Mouse (Mus musculus) spleen, postnatal 0 days (tissue): ENCODE data around the gene Llgl2. TPM values are rescaled to one million over a fixed set of nuclear protein-coding genes. Genes with fewer than 3 reads are reported as not detected.

Source experiments
- polyA plus RNA-seq: library from polyadenylated mRNA; unstranded; fragments of >200 nt; fragmentation: Nextera tagmentation; extraction: Ambion mirVana; gene quantifications from 2 replicates; pipeline ENCODE4 v1.2.1, GENCODE M21; 2015

Gene Llgl2
- polyA plus RNA-seq: 2.9 and 3.4 TPM in 2 replicates

GRCm38 (mm10) chr11:115823774-115824740, at the start of gene Llgl2:
TSS of gene Llgl2 (plus strand) at chr11:115824049.

GRCm38 (mm10) chr11:115813507-115814296, 10.1 kb upstream of the Llgl2 start, which contains the start of gene Caskin2:
TSS of gene Caskin2 (minus strand) at chr11:115813639.

DNA sequence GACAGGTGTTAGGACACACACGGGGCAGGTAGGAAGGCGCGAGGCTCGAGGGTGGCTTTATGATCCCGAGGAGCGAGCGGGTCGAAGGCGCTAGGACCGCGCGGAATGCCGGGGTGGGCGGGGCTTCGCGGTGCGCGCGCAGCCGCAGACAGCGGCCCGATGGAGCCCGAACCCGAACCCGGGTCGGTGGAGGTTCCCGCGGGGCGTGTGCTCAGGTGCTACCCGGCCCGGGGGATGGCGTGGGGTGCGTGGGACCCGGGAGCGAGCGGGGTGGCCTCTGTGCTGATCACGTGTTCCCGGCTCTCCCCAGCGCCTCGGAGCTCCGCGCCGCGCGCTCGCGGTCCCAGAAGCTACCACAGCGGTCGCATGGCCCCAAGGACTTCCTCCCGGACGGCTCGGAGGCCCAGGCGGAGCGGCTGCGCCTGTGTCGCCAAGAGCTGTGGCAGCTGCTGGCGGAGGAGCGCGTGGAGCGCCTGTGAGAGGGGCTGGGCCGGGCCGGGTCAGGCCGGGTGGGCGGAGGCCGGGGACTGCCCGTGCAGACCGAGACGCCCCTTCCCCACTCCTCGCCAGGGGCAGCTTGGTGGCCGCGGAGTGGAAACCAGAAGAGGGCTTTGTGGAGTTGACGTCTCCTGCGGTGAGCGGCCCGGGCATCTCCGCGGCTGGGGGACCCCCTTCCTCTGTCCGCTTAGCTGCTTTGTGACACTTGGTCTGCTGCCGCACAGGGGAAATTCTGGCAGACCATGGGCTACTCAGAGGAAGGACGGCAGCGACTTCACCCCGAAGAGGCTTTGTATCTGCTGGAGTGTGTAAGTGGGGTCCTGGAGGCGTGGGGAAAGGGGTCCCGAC, 9.0 kb upstream of the Llgl2 start, which contains the start of gene Tsen54:
Tsen54 (plus strand) TSS at position 120 of the 846 bp plus-strand sequence.

DNA sequence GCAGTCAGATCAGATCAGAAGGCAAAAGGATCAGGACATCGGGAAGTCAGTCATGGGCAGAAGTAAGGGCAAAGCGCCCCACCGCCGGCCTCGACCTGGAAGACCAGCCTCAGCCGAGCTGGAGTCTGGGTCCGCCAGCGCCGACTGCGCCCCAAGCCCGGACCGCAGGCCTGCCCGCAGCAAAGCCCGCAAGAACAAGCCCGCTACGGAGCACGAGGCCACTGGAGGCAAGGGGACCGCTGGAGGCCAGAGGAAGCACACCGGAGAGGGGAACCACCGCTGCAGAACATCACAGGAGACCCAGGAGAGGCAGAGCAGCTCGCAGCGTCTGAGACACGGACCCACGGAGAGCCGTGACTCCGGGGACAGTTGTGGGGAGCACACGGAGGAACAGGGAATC, 34.5 kb downstream of the Llgl2 start, which contains the start of gene Myo15b:
Myo15b (plus strand) TSS at position 53 of the 400 bp plus-strand sequence.

GRCm38 (mm10) chr11:115899486-115900266, 75.8 kb downstream of the Llgl2 start, which contains the start of gene Smim5:
TSS of gene Smim5 (plus strand) at chr11:115899966.

Other genes with a start within 250 kb of the Llgl2 start
- gene Mrps7, start 220.1 kb upstream of the Llgl2 start, polyA plus RNA-seq: 48.3 and 49.0 TPM in 2 replicates
- gene Gga3, start 220.0 kb upstream of the Llgl2 start, polyA plus RNA-seq: 8.6 and 8.9 TPM in 2 replicates
- gene Mif4gd, start 211.1 kb upstream of the Llgl2 start, polyA plus RNA-seq: 40.0 and 42.2 TPM in 2 replicates
- gene Slc25a19, start 195.8 kb upstream of the Llgl2 start, polyA plus RNA-seq: 12.7 and 15.1 TPM in 2 replicates
- 55.2 and 60.1 TPM in 2 replicates for gene Grb2, start 115.5 kb upstream of the Llgl2 start, polyA plus RNA-seq
- gene Tmem94, start 58.6 kb upstream of the Llgl2 start, polyA plus RNA-seq: 7.7 and 9.8 TPM in 2 replicates
- gene Caskin2, start 10.4 kb upstream of the Llgl2 start, polyA plus RNA-seq: 4.4 and 5.7 TPM in 2 replicates
- 16.1 and 18.3 TPM in 2 replicates for gene Tsen54, start 9.3 kb upstream of the Llgl2 start, polyA plus RNA-seq
- gene Myo15b, start 34.4 kb downstream of the Llgl2 start, polyA plus RNA-seq: 0.76 and 0.81 TPM in 2 replicates
- 47.8 and 61.8 TPM in 2 replicates for gene Smim5, start 75.9 kb downstream of the Llgl2 start, polyA plus RNA-seq
- 8.5 and 11.9 TPM in 2 replicates for gene Smim6, start 88.0 kb downstream of the Llgl2 start, polyA plus RNA-seq
- 26.1 and 26.4 TPM in 2 replicates for gene Sap30bp, start 109.2 kb downstream of the Llgl2 start, polyA plus RNA-seq
- 9.9 and 10.8 TPM in 2 replicates for gene Recql5, start 109.4 kb downstream of the Llgl2 start, polyA plus RNA-seq
- gene Itgb4, start 150.7 kb downstream of the Llgl2 start, polyA plus RNA-seq: 0.88 and 0.97 TPM in 2 replicates
- 46.4 and 52.6 TPM in 2 replicates for gene Galk1, start 188.7 kb downstream of the Llgl2 start, polyA plus RNA-seq
- gene H3f3b, start 203.9 kb downstream of the Llgl2 start, polyA plus RNA-seq: 1,286 and 1,302 TPM in 2 replicates
- gene Unk, start 206.3 kb downstream of the Llgl2 start, polyA plus RNA-seq: 11.0 and 13.6 TPM in 2 replicates